Mouse (Mus musculus) limb, embryonic 12.5 days (tissue): ENCODE data around the gene Golga3. TPM values are rescaled to one million over a fixed set of nuclear protein-coding genes. Genes with fewer than 3 reads are reported as not detected.

Experiments
- ATAC-seq: fragments of 200-750 bp; cut with Nextera tagmentation; 2 replicates; pipeline ENCODE4 v1.8.0; 2017; ENCODE audit warnings: low read depth, moderate TSS enrichment; ENCODE audit not compliant: insufficient number of reproducible peaks, insufficient read depth, low FRiP score, low TSS enrichment
- H3K27ac ChIP-seq: fragments of 300-500 bp; sonication (generic); 2 replicates; pipeline ENCODE4 v1.5.1; 2016; ENCODE audit warnings: mild to moderate bottlenecking, moderate library complexity
- H3K27me3 ChIP-seq: fragments of 300-500 bp; sonication (generic); 2 replicates; pipeline ENCODE4 v1.6.1; 2016; ENCODE audit warnings: mild to moderate bottlenecking, moderate library complexity
- H3K36me3 ChIP-seq: fragments of 300-500 bp; sonication (generic); 2 replicates; pipeline ENCODE4 v1.6.1; 2016; ENCODE audit warnings: mild to moderate bottlenecking, moderate library complexity
- H3K4me1 ChIP-seq: fragments of 300-500 bp; sonication (generic); replicated peaks from 2 replicates; pipeline ENCODE4 v1.6.1; 2016
- H3K4me2 ChIP-seq: fragments of 300-500 bp; sonication (generic); 2 replicates; pipeline ENCODE4 v1.6.1; 2016; ENCODE audit warnings: mild to moderate bottlenecking, moderate library complexity
- H3K4me3 ChIP-seq: fragments of 300-500 bp; sonication (generic); replicated peaks from 2 replicates; pipeline ENCODE4 v1.5.1; 2016; ENCODE audit warnings: mild to moderate bottlenecking
- H3K9ac ChIP-seq: fragments of 300-500 bp; sonication (generic); replicated peaks from 2 replicates; pipeline ENCODE4 v1.6.1; 2016; ENCODE audit warnings: mild to moderate bottlenecking, moderate library complexity
- H3K9me3 ChIP-seq: fragments of 300-500 bp; sonication (generic); 2 replicates; pipeline ENCODE4 v1.6.1; 2016; ENCODE audit warnings: mild to moderate bottlenecking, moderate library complexity
- WGBS: fragments of 180-500 bp; shearing (Covaris S2); methylation state at CpG from one replicate; pipeline ENCODE4 v1.1.7; 2016; 5-methylcytosine and 5-hydroxymethylcytosine counted together
- polyA plus RNA-seq: library from polyadenylated mRNA; unstranded; fragments of >200 nt; fragmentation: Nextera tagmentation; extraction: Ambion mirVana; gene quantifications from 2 replicates; pipeline ENCODE4 v1.2.1, GENCODE M21; 2016

The Golga3 gene
- polyA plus RNA-seq, 1 experiment from 2014 or later, result 26.6 TPM

DNA sequence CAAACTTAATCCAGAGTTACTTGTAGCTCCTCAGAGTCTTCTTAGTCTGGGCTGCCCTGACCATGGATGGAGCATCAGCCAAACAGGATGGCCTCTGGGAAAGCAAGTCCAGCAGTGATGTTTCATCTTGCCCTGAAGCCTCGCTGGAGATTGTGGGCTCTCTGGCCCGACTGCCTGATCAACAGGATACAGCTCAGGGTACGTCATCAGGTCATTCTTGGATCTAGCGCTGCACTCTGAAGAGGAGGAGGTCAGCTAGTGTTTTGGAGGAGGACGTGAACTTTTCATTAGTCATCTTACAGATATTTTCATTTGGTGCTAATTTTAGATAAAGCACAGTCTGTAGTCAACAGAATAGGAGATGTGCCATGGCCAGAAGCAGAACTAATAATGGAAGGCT lies 5.2 kb downstream of the Golga3 start:
- H3K9me3 ChIP-seq, result no peaks in the 10 kb centered on the region

DNA sequence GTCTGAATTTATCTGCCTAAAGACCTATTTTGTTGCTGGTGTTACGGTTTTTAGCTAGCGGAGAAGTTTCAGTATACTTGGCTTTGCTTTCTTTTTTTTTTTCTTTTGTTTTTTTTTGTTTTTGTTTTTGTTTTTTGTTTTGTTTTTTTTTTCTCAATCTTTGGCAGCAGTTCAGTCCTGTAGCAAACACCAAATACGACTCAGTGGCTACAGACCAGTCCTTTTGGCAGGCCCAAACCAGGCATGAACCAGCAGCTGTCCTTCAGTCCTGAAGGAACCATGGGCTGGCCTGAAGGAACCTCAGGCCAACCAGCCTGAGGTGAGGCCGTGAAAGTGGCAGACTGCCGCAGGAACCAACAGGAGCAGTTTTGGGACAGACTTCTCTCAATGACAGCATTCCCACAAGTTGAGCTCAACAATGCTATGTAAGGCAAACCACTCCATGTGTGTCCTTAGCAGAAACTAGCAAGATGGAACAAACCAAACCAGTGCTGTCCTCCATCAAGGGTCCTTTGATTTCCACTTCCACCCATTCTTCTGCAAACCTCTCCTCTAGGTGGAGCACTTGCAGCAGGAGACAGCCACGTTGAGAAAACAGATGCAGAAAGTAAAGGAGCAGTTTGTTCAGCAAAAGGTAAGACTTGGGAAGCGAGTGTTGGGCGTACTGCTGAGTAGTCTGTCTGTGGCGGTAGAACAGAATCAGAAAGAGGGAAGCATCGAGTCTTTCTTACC lies 26.8 kb downstream of the Golga3 start:
- Histone ChIP-seq H3K4me3 (no peak overlapping the region), H3K27me3 (no peaks in the 10 kb centered on the region), H3K27ac (no peak overlapping the region), H3K4me2 (no peak overlapping the region), H3K36me3 (peaks cover 84% of the 10 kb centered on the region), H3K9ac (no peak overlapping the region), H3K4me1 (no peaks in the 10 kb centered on the region), H3K9me3 (no peaks in the 10 kb centered on the region)
- 88% methylated on average over 10 of the region's 10 CpGs for WGBS
- no peak for ATAC-seq

More for the DNA sequence above, 5.2 kb downstream of the Golga3 start:
- Histone ChIP-seq H3K4me1 (peaks cover 9% of the 10 kb centered on the region), H3K36me3 (peaks cover 48% of the 10 kb centered on the region), H3K27me3 (no peaks in the 10 kb centered on the region), H3K4me3 (no peak overlapping the region), H3K9ac (no peak overlapping the region), H3K4me2 (no peak overlapping the region), H3K27ac (no peak overlapping the region)
- ATAC-seq, result no peak
- 93% methylated on average over 5 of the region's 5 CpGs for WGBS

DNA sequence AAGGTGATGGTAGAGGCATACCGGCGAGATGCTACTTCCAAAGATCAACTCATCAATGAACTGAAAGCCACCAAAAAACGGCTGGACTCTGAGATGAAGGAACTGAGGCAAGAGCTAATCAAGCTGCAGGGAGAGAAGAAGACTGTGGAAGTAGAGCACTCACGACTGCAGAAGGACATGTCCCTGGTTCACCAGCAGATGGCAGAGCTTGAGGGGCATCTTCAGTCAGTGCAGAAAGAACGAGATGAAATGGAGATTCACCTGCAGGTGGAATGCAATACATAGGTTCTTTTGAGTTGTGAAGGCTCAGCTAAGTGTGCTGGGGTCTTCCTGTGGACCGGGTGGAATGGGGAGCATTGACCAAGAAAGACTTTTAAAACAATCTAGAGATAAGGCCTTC lies 28.3 kb downstream of the Golga3 start:
- Histone ChIP-seq H3K4me3 (no peak overlapping the region), H3K4me2 (no peak overlapping the region), H3K27ac (no peak overlapping the region), H3K27me3 (no peaks in the 10 kb centered on the region), H3K36me3 (peaks cover 94% of the 10 kb centered on the region), H3K9me3 (no peaks in the 10 kb centered on the region), H3K4me1 (no peaks in the 10 kb centered on the region), H3K9ac (no peak overlapping the region)
- no peak for ATAC-seq
- WGBS, result 85% methylated on average over 6 of the region's 6 CpGs

DNA sequence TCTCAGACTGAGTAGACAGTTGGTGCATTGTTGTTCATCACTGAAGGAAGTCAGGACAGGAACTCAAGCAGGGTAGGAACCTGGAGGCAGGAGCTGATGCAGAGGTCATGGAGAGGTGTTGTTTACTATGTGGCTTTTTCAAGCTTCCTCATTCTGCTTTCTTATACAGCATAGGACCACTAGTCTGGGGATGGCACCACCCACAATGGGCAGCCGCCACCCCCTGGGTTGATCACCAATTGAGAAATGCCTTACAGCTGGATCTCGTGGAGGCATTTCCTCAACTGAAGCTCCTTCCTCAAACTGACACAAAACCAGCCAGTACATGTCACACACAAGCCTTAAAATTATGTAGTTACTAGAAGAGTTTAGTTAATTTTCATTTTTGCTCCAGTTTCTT lies 34.8 kb downstream of the Golga3 start:
- no peak overlapping the region for H3K4me3 ChIP-seq
- no peaks in the 10 kb centered on the region for H3K27me3 ChIP-seq
- no peaks in the 10 kb centered on the region for H3K9me3 ChIP-seq
- H3K36me3 ChIP-seq, result peaks cover 97% of the 10 kb centered on the region
- H3K4me1 ChIP-seq, result no peaks in the 10 kb centered on the region
- ATAC-seq, result no peak
- WGBS, result 86% methylated on average over 2 of the region's 2 CpGs
- no peak overlapping the region for H3K27ac ChIP-seq
- no peak overlapping the region for H3K9ac ChIP-seq
- no peak overlapping the region for H3K4me2 ChIP-seq

- Histone ChIP-seq H3K36me3 (peaks cover 98% of the 10 kb centered on the region), H3K9ac (no peak overlapping the region), H3K27me3 (no peaks in the 10 kb centered on the region), H3K27ac (no peak overlapping the region), H3K9me3 (no peaks in the 10 kb centered on the region), H3K4me3 (no peak overlapping the region), H3K4me2 (no peak overlapping the region), H3K4me1 (no peaks in the 10 kb centered on the region)
- no peak for ATAC-seq
- WGBS, result 88% methylated on average over 3 of the region's 3 CpGs
Measured at GRCm38 (mm10) chr5:110216780-110217179, 40.3 kb downstream of the Golga3 start.

- no peak overlapping the region for H3K4me2 ChIP-seq
- H3K4me1 ChIP-seq, result no peaks in the 10 kb centered on the region
- 92% methylated on average over 4 of the region's 4 CpGs for WGBS
- no peak overlapping the region for H3K27ac ChIP-seq
- H3K9ac ChIP-seq, result no peak overlapping the region
- no peak overlapping the region for H3K4me3 ChIP-seq
- ATAC-seq, result no peak
- no peaks in the 10 kb centered on the region for H3K27me3 ChIP-seq
- no peaks in the 10 kb centered on the region for H3K9me3 ChIP-seq
- peaks cover 93% of the 10 kb centered on the region for H3K36me3 ChIP-seq
Measured at GRCm38 (mm10) chr5:110220331-110220730, 43.8 kb downstream of the Golga3 start.

DNA sequence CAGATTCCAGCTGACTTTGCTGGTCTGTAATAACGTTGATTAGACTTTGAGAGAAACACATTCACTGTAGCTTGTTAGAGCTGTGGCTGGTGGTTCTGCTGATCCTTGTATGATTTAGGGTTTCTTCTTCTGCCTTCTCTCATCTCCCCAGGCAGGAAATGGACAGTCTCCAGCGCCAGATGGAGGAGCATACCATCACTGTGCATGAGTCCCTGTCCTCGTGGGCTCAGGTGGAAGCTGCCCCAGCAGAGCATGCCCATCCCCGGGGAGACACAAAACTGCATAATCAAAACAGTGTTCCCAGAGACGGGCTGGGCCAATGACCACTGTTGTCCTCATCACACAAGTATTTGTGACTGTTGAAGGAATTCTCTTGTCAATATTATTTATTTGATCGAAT lies 46.3 kb downstream of the Golga3 start:
- no peak for ATAC-seq
- Histone ChIP-seq H3K27ac (no peak overlapping the region), H3K4me3 (no peak overlapping the region), H3K4me1 (no peaks in the 10 kb centered on the region), H3K9ac (no peak overlapping the region), H3K4me2 (no peak overlapping the region), H3K36me3 (peaks cover 87% of the 10 kb centered on the region), H3K9me3 (no peaks in the 10 kb centered on the region), H3K27me3 (no peaks in the 10 kb centered on the region)
- WGBS, result 81% methylated on average over 6 of the region's 6 CpGs

GRCm38 (mm10) chr5:110225056-110225455 lies 48.6 kb downstream of the Golga3 start:
- no peak overlapping the region for H3K4me3 ChIP-seq
- H3K27me3 ChIP-seq, result no peaks in the 10 kb centered on the region
- no peak overlapping the region for H3K9ac ChIP-seq
- peaks cover 66% of the 10 kb centered on the region for H3K36me3 ChIP-seq
- H3K4me2 ChIP-seq, result no peak overlapping the region
- WGBS, result 82% methylated on average over 3 of the region's 3 CpGs
- no peaks in the 10 kb centered on the region for H3K9me3 ChIP-seq
- ATAC-seq, result no peak
- peaks cover 3% of the 10 kb centered on the region; the same call in 1 of the 2 replicates for H3K4me1 ChIP-seq
- no peak overlapping the region for H3K27ac ChIP-seq

- H3K4me3 ChIP-seq, result no peak overlapping the region
- peaks cover 14% of the 10 kb centered on the region for H3K4me1 ChIP-seq
- H3K27ac ChIP-seq, result no peak overlapping the region
- peaks cover 43% of the 10 kb centered on the region for H3K36me3 ChIP-seq
- no peaks in the 10 kb centered on the region for H3K9me3 ChIP-seq
- WGBS, result 31% methylated on average over 1 of the region's 1 CpGs
- H3K27me3 ChIP-seq, result no peaks in the 10 kb centered on the region
- no peak for ATAC-seq
- no peak overlapping the region for H3K4me2 ChIP-seq
- no peak overlapping the region for H3K9ac ChIP-seq
Measured at GRCm38 (mm10) chr5:110227336-110227883, 50.9 kb downstream of the Golga3 start.

GRCm38 (mm10) chr5:110230401-110230779 lies 53.9 kb downstream of the Golga3 start:
- Histone ChIP-seq H3K9me3 (no peaks in the 10 kb centered on the region), H3K36me3 (peaks cover 31% of the 10 kb centered on the region), H3K27ac (peak overlapping the region; percentile 97), H3K4me1 (peaks cover 21% of the 10 kb centered on the region), H3K27me3 (no peaks in the 10 kb centered on the region), H3K4me3 (peak overlapping the region; percentile 96), H3K4me2 (peak overlapping the region; percentile 74), H3K9ac (peak overlapping the region; percentile 92)
- WGBS, result 10% methylated on average over 8 of the region's 8 CpGs
- no peak for ATAC-seq

DNA sequence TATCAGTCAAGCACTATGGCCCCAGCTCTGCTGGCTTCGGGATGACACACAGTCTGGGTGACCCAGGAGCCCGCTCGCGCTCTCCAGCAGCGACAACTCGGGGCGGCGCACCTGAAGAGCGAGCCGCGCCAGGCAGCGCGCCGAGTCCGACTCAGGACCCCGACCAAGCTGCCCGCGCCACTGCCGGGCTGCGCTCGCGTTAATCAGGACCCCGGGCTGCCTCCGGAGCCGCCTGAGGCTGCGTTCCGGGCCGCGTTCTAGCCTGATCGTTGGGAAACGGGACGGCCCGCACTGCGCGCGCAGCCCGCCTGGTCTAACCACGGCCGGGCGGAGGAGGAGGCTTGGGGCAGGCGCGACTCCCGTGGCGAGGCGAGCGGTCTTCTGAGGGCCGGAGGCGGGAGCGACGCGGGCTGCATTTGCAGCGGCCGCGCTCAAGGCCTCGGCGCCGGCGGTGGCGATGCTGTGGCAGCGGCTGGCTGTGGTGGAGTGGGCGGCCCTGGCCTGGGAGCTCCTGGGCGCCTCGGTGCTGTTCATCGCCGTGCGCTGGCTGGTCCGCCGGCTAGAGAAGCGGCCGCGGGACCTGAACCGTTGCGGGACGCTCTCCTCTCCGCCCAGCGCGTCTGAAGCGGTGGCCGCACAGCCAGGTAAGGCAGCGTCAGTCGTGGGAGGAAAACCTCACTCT lies 54.4 kb downstream of the Golga3 start, which contains the start of gene Ankle2:
TSS of gene Ankle2 (plus strand) at position 225 of the 682 bp plus-strand sequence.
- WGBS, result under 1% methylated on average over 79 of the region's 81 CpGs

More for the DNA sequence above, 54.4 kb downstream of the Golga3 start, which contains the start of gene Ankle2:
- Histone ChIP-seq H3K4me2 (peak within 1 kb of the TSS; percentile 74), H3K4me3 (peak within 1 kb of the TSS; percentile 96), H3K4me1 (peaks cover 21% of the 10 kb centered on the region), H3K36me3 (peaks cover 30% of the 10 kb centered on the region), H3K27me3 (no peaks in the 10 kb centered on the region), H3K9ac (peak within 1 kb of the TSS; percentile 92), H3K9me3 (no peaks in the 10 kb centered on the region), H3K27ac (peak within 1 kb of the TSS; percentile 97)
- ATAC-seq, result peak; percentile 93
